Mouse (Mus musculus): ENCODE data around the gene Fkbp5. TPM values are rescaled to one million over a fixed set of nuclear protein-coding genes. Genes with fewer than 3 reads are reported as not detected.

Fkbp5 gene
- polyA plus RNA-seq, 1 experiment: 10.6 TPM

GRCm38 (mm10) chr17:28505591-28505990, 11.7 kb downstream of the Fkbp5 start:
- 91% methylated on average over 4 of the region's 4 CpGs for WGBS
- Histone ChIP-seq H3K36me3 (ENCODE audit: control insufficient read depth, insufficient read depth, low read length) (no peaks in the 10 kb centered on the region), H3K27ac (ENCODE audit: insufficient read depth, low read depth, low read length) (no peak overlapping the region), H3K4me3 (ENCODE audit: low read depth, low read length) (no peak overlapping the region), H3K4me1 (ENCODE audit: control insufficient read depth, insufficient read depth, insufficient read length, low read length) (0 out of 2 replicates have a peak, but pooled peaks cover under 1% of the 10 kb centered on the region), H3K27me3 (ENCODE audit: control insufficient read depth, insufficient read depth, low read length) (no peaks in the 10 kb centered on the region)
- no peak for TF ChIP-seq CTCF (IDR thresholded peaks at IDR 0.05; ENCODE audit: extremely low read depth, insufficient read length, insufficient replicate concordance, low read depth, low read length)
- TF ChIP-seq POLR2A (IDR thresholded peaks at IDR 0.05; ENCODE audit: low read depth, low read length): no peak

DNA sequence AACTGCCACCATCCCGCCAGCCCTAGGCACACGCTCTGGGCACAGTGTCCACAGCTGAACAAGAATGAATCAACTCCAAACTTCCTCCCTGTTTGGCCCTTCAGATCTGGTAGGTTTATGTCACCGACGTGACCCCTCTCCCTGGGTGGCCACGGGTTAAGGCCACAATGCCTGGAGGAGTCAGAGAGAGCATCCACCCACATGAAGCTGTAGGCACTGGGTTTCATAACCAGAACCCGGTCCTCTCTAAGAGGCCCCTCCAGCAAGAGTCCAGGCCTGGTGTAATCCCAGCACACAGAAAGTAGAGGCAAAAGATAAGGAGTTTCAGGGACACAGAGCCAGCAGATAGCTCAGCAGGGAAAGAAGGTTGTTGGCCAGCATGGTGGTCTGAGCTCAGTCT, 13.1 kb downstream of the Fkbp5 start:
- no peak overlapping the region for H3K27ac ChIP-seq (ENCODE audit: insufficient read depth, low read depth, low read length)
- H3K27me3 ChIP-seq (ENCODE audit: control insufficient read depth, insufficient read depth, low read length): no peaks in the 10 kb centered on the region
- no peak for TF ChIP-seq CTCF (IDR thresholded peaks at IDR 0.05; ENCODE audit: extremely low read depth, insufficient read length, insufficient replicate concordance, low read depth, low read length)
- no peak for TF ChIP-seq POLR2A (IDR thresholded peaks at IDR 0.05; ENCODE audit: low read depth, low read length)
- no peak overlapping the region for H3K4me3 ChIP-seq (ENCODE audit: low read depth, low read length)
- no peaks in the 10 kb centered on the region for H3K4me1 ChIP-seq (ENCODE audit: control insufficient read depth, insufficient read depth, insufficient read length, low read length)
- 76% methylated on average over 6 of the region's 6 CpGs for WGBS
- H3K36me3 ChIP-seq (ENCODE audit: control insufficient read depth, insufficient read depth, low read length): no peaks in the 10 kb centered on the region

GRCm38 (mm10) chr17:28502196-28502821, 15.0 kb downstream of the Fkbp5 start:
- H3K27ac ChIP-seq (ENCODE audit: insufficient read depth, low read depth, low read length): no peak overlapping the region
- no peaks in the 10 kb centered on the region for H3K4me1 ChIP-seq (ENCODE audit: control insufficient read depth, insufficient read depth, insufficient read length, low read length)
- 52% methylated on average over 7 of the region's 7 CpGs for WGBS
- TF ChIP-seq CTCF (IDR thresholded peaks at IDR 0.05; ENCODE audit: extremely low read depth, insufficient read length, insufficient replicate concordance, low read depth, low read length) (no peak), POLR2A (IDR thresholded peaks at IDR 0.05; ENCODE audit: low read depth, low read length) (no peak)
- H3K27me3 ChIP-seq (ENCODE audit: control insufficient read depth, insufficient read depth, low read length): no peaks in the 10 kb centered on the region
- H3K36me3 ChIP-seq (ENCODE audit: control insufficient read depth, insufficient read depth, low read length): no peaks in the 10 kb centered on the region
- H3K4me3 ChIP-seq (ENCODE audit: low read depth, low read length): no peak overlapping the region

DNA sequence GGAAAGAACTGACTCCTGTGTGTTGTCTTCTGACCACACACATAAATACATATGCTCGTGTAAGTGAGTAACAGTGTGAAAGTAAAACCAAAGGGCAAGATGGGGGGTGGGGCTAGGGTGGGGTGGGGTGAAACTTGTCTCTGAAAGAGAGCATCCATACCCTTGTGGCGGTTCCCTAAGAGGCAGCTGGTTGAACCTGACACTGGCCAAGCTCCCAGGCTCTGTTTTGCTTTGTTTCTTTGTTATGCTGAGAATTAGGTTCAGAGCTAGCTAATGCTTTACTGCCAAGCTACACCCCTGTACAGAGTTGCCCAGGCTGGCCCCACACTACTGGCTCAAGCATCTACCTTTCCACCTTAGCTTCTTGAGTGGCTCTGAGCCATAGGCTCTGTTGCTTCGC, 16.9 kb downstream of the Fkbp5 start:
- no peaks in the 10 kb centered on the region for H3K4me1 ChIP-seq (ENCODE audit: control insufficient read depth, insufficient read depth, insufficient read length, low read length)
- no peaks in the 10 kb centered on the region for H3K36me3 ChIP-seq (ENCODE audit: control insufficient read depth, insufficient read depth, low read length)
- H3K4me3 ChIP-seq (ENCODE audit: low read depth, low read length): no peak overlapping the region
- TF ChIP-seq CTCF (IDR thresholded peaks at IDR 0.05; ENCODE audit: extremely low read depth, insufficient read length, insufficient replicate concordance, low read depth, low read length): no peak
- TF ChIP-seq POLR2A (IDR thresholded peaks at IDR 0.05; ENCODE audit: low read depth, low read length): no peak
- 63% methylated on average over 3 of the region's 3 CpGs for WGBS
- H3K27me3 ChIP-seq (ENCODE audit: control insufficient read depth, insufficient read depth, low read length): no peaks in the 10 kb centered on the region
- no peak overlapping the region for H3K27ac ChIP-seq (ENCODE audit: insufficient read depth, low read depth, low read length)

- H3K4me1 ChIP-seq (ENCODE audit: control insufficient read depth, insufficient read depth, insufficient read length, low read length): no peaks in the 10 kb centered on the region
- no peaks in the 10 kb centered on the region for H3K36me3 ChIP-seq (ENCODE audit: control insufficient read depth, insufficient read depth, low read length)
- no peaks in the 10 kb centered on the region for H3K27me3 ChIP-seq (ENCODE audit: control insufficient read depth, insufficient read depth, low read length)
- WGBS: 69% methylated on average over 2 of the region's 2 CpGs
- no peak overlapping the region for H3K27ac ChIP-seq (ENCODE audit: insufficient read depth, low read depth, low read length)
- no peak for TF ChIP-seq POLR2A (IDR thresholded peaks at IDR 0.05; ENCODE audit: low read depth, low read length)
- TF ChIP-seq CTCF (IDR thresholded peaks at IDR 0.05; ENCODE audit: extremely low read depth, insufficient read length, insufficient replicate concordance, low read depth, low read length): no peak
- no peak overlapping the region for H3K4me3 ChIP-seq (ENCODE audit: low read depth, low read length)
Measured at GRCm38 (mm10) chr17:28499190-28499589, 18.1 kb downstream of the Fkbp5 start.

DNA sequence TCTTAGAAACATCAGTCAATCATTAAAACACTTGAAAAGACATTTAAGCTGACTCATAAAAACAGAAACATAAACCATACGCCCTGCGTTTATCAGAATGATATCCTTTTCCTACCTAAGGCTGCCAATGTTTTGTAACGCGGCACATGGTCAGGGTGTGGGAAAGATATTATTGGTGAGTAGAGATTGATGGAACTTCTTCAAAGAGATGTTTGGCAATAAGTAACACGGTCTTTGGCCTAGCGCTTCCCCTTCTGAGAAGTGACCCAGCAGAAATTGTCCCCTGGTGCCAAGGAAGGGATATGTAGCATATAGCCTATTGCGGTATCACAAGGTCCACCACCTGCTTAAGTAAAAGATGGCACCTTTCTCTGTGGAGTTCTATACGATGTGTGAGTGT, 21.5 kb downstream of the Fkbp5 start:
- H3K4me3 ChIP-seq (ENCODE audit: low read depth, low read length): no peak overlapping the region
- TF ChIP-seq CTCF (IDR thresholded peaks at IDR 0.05; ENCODE audit: extremely low read depth, insufficient read length, insufficient replicate concordance, low read depth, low read length) (no peak), POLR2A (IDR thresholded peaks at IDR 0.05; ENCODE audit: low read depth, low read length) (no peak)
- H3K4me1 ChIP-seq (ENCODE audit: control insufficient read depth, insufficient read depth, insufficient read length, low read length): no peaks in the 10 kb centered on the region
- H3K27me3 ChIP-seq (ENCODE audit: control insufficient read depth, insufficient read depth, low read length): no peaks in the 10 kb centered on the region
- WGBS: 27% methylated on average over 8 of the region's 8 CpGs
- H3K36me3 ChIP-seq (ENCODE audit: control insufficient read depth, insufficient read depth, low read length): no peaks in the 10 kb centered on the region
- no peak overlapping the region for H3K27ac ChIP-seq (ENCODE audit: insufficient read depth, low read depth, low read length)

DNA sequence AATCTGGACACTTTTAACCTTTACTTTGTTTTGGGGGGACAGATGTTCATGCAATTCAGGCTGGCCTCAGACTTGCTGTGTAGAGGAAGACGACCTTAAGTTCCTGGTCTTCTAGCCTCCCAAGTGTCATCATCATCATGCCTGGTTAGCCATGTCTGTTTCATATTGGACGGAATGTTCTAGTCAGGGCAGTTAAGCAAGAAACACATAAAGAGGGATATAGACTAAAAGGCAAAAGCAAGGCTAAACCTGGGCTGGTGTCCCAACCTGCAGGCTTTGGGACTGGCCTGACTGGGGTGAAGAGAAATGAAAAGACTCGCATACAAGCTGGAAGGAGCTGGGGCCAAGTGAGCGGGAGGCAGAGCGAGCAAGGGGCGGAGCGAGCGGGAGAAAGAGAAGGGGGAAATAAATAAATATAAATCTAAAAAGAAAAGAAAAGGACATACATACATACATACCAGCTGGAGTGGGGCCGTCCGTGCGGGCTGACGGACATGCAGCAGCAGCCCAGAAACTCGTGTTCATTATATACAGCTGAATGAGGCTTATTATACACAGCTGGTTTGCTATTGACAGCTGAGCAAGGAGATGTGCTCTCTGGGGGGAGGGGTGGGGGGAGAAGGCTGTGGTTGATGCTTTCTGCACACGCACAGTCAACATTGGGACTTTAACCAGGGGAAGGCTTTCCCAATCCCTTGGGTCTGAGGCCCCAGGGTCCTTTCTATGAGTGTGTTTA, 26.1 kb downstream of the Fkbp5 start:
- no peak overlapping the region for H3K27ac ChIP-seq (ENCODE audit: insufficient read depth, low read depth, low read length)
- 81% methylated on average over 14 of the region's 14 CpGs for WGBS
- H3K4me1 ChIP-seq (ENCODE audit: control insufficient read depth, insufficient read depth, insufficient read length, low read length): peaks cover 5% of the 10 kb centered on the region
- TF ChIP-seq POLR2A (IDR thresholded peaks at IDR 0.05; ENCODE audit: low read depth, low read length) (no peak), CTCF (IDR thresholded peaks at IDR 0.05; ENCODE audit: extremely low read depth, insufficient read length, insufficient replicate concordance, low read depth, low read length) (no peak)
- no peaks in the 10 kb centered on the region for H3K36me3 ChIP-seq (ENCODE audit: control insufficient read depth, insufficient read depth, low read length)
- no peak overlapping the region for H3K4me3 ChIP-seq (ENCODE audit: low read depth, low read length)
- no peaks in the 10 kb centered on the region for H3K27me3 ChIP-seq (ENCODE audit: control insufficient read depth, insufficient read depth, low read length)

All from small intestine, adult 2 months (tissue).